Mouse (Mus musculus) thymus, postnatal 4 days (tissue): ENCODE results near the gene Cgnl1.

ENCODE experiments used
- DNase-seq: peaks from one replicate; pipeline ENCODE4 v3.0.0; 2021

Cgnl1 gene

GRCm38 (mm10) chr9:71709199-71709598 lies 62.2 kb downstream of the Cgnl1 start:
- DNase-seq = no peak

GRCm38 (mm10) chr9:71707989-71708388 lies 63.4 kb downstream of the Cgnl1 start:
- DNase-seq = no peak

- no peak for DNase-seq
Measured at GRCm38 (mm10) chr9:71704332-71705014, 66.9 kb downstream of the Cgnl1 start.

GRCm38 (mm10) chr9:71699087-71699486 lies 72.3 kb downstream of the Cgnl1 start:
- DNase-seq = no peak

- no peak for DNase-seq
Measured at GRCm38 (mm10) chr9:71698116-71698515, 73.3 kb downstream of the Cgnl1 start.

- DNase-seq = no peak
Measured at GRCm38 (mm10) chr9:71697189-71697588, 74.2 kb downstream of the Cgnl1 start.

GRCm38 (mm10) chr9:71696762-71697161 lies 74.6 kb downstream of the Cgnl1 start:
- no peak for DNase-seq

GRCm38 (mm10) chr9:71695133-71695532 lies 76.3 kb downstream of the Cgnl1 start:
- DNase-seq = no peak

- DNase-seq = no peak
Measured at GRCm38 (mm10) chr9:71694223-71694622, 77.2 kb downstream of the Cgnl1 start.

GRCm38 (mm10) chr9:71693771-71694170 lies 77.6 kb downstream of the Cgnl1 start:
- DNase-seq = no peak

- DNase-seq = no peak
Measured at GRCm38 (mm10) chr9:71692165-71692564, 79.2 kb downstream of the Cgnl1 start.

- DNase-seq = no peak
Measured at GRCm38 (mm10) chr9:71689369-71690073, 81.9 kb downstream of the Cgnl1 start.

GRCm38 (mm10) chr9:71686463-71686862 lies 84.9 kb downstream of the Cgnl1 start:
- DNase-seq = no peak

GRCm38 (mm10) chr9:71684772-71685171 lies 86.6 kb downstream of the Cgnl1 start:
- no peak for DNase-seq

GRCm38 (mm10) chr9:71680381-71680780 lies 91.0 kb downstream of the Cgnl1 start:
- DNase-seq = no peak

GRCm38 (mm10) chr9:71679103-71679815 lies 92.1 kb downstream of the Cgnl1 start:
- DNase-seq = no peak

- DNase-seq = no peak
Measured at GRCm38 (mm10) chr9:71676988-71677688, 94.3 kb downstream of the Cgnl1 start.

GRCm38 (mm10) chr9:71675799-71676414 lies 95.5 kb downstream of the Cgnl1 start:
- DNase-seq = no peak

GRCm38 (mm10) chr9:71675216-71675615 lies 96.2 kb downstream of the Cgnl1 start:
- no peak for DNase-seq

- no peak for DNase-seq
Measured at GRCm38 (mm10) chr9:71674476-71674875, 96.9 kb downstream of the Cgnl1 start.

- DNase-seq = no peak
Measured at GRCm38 (mm10) chr9:71672495-71672894, 98.9 kb downstream of the Cgnl1 start.

- DNase-seq = no peak
Measured at GRCm38 (mm10) chr9:71670677-71671076, 100.7 kb downstream of the Cgnl1 start.

- DNase-seq = no peak
Measured at GRCm38 (mm10) chr9:71667616-71668015, 103.8 kb downstream of the Cgnl1 start.
